Mouse (Mus musculus) testis, postnatal 10 days (tissue): ENCODE measurements at regions not wholly inside any gene's neighbourhood (a gene's known extent, or its start where the extent isn't known, plus 50 kb on each side); places are given as distances from the start of the nearest gene placed in this dataset.

Experiments
- DNase-seq: peaks from one replicate; pipeline ENCODE4 v3.0.0; 2021; ENCODE audit warnings: low spot score

GRCm38 (mm10) chr1:169439621-169440020, 91.6 kb downstream of the Nuf2 start:
- DNase-seq: no peak

- no peak for DNase-seq
Observed at GRCm38 (mm10) chr1:169438006-169438405, 93.3 kb downstream of the Nuf2 start.

GRCm38 (mm10) chr1:169422408-169422807, 108.9 kb downstream of the Nuf2 start:
- DNase-seq: no peak

- no peak for DNase-seq
Observed at GRCm38 (mm10) chr1:169421671-169422070, 109.6 kb downstream of the Nuf2 start.

- DNase-seq: no peak
Observed at GRCm38 (mm10) chr1:169418665-169419045, 112.6 kb downstream of the Nuf2 start.

GRCm38 (mm10) chr1:169417979-169418664, 113.1 kb downstream of the Nuf2 start:
- no peak for DNase-seq

- DNase-seq: no peak
Observed at GRCm38 (mm10) chr1:169416701-169417100, 114.6 kb downstream of the Nuf2 start.

- no peak for DNase-seq
Observed at GRCm38 (mm10) chr1:169408120-169408519, 123.1 kb downstream of the Nuf2 start.

- no peak for DNase-seq
Observed at GRCm38 (mm10) chr1:169400841-169401240, 130.4 kb downstream of the Nuf2 start.

- DNase-seq: no peak
Observed at GRCm38 (mm10) chr1:169397371-169397770, 133.9 kb downstream of the Nuf2 start.

- DNase-seq: no peak
Observed at GRCm38 (mm10) chr1:169387056-169387455, 144.2 kb downstream of the Nuf2 start.

GRCm38 (mm10) chr1:169385740-169386424, 145.4 kb downstream of the Nuf2 start:
- no peak for DNase-seq

GRCm38 (mm10) chr1:169374686-169375085, 156.6 kb downstream of the Nuf2 start:
- no peak for DNase-seq

GRCm38 (mm10) chr1:169368758-169369157, 162.5 kb downstream of the Nuf2 start:
- DNase-seq: no peak

- DNase-seq: no peak
Observed at GRCm38 (mm10) chr1:169367772-169368501, 163.3 kb downstream of the Nuf2 start.

- DNase-seq: no peak
Observed at GRCm38 (mm10) chr1:169367316-169367715, 163.9 kb downstream of the Nuf2 start.

GRCm38 (mm10) chr1:169362564-169362963, 168.7 kb downstream of the Nuf2 start:
- no peak for DNase-seq

- no peak for DNase-seq
Observed at GRCm38 (mm10) chr1:169357652-169358241, 173.5 kb downstream of the Nuf2 start.

- no peak for DNase-seq
Observed at GRCm38 (mm10) chr1:169354021-169354420, 177.2 kb downstream of the Nuf2 start.

- DNase-seq: no peak
Observed at GRCm38 (mm10) chr1:169347692-169348091, 183.6 kb downstream of the Nuf2 start.

GRCm38 (mm10) chr1:169346876-169347275, 184.4 kb downstream of the Nuf2 start:
- DNase-seq: no peak

GRCm38 (mm10) chr1:169341131-169341530, 190.1 kb downstream of the Nuf2 start:
- DNase-seq: no peak

GRCm38 (mm10) chr1:169338461-169338860, 192.8 kb downstream of the Nuf2 start:
- DNase-seq: no peak
